Mouse (Mus musculus): ENCODE measurements at regions not wholly inside any gene's neighbourhood (a gene's known extent, or its start where the extent isn't known, plus 50 kb on each side); places are given as distances from the start of the nearest gene placed in this dataset.

DNA sequence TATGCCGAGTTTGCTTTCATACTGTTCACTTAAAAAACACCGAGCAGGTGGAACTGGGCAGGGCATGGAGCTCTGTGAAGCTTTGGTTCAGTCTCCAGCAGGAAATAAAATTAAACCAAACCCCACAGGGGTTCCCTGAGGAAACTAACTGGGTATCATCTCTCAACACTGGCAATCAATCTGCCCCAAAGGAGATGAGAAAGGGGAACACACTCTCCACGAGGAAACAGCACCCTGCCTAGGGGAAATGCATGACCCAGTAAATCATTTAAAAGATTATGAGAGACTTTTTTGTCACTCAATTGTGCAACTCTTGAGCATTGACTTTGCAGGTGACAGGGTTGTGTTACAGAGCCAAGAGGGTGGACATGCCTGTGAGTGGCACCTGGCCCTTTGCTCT, 58.0 kb upstream of the Atp11b start:
- TF ChIP-seq POLR2A (IDR thresholded peaks at IDR 0.05; ENCODE audit: extremely low read depth, insufficient read depth, low read length), result no peak
- TF ChIP-seq CTCF (IDR thresholded peaks at IDR 0.05; ENCODE audit: low read depth, low read length), result no peak
